ENCODE assay signal across 11 mouse cellular contexts in the genomic region with DNA sequence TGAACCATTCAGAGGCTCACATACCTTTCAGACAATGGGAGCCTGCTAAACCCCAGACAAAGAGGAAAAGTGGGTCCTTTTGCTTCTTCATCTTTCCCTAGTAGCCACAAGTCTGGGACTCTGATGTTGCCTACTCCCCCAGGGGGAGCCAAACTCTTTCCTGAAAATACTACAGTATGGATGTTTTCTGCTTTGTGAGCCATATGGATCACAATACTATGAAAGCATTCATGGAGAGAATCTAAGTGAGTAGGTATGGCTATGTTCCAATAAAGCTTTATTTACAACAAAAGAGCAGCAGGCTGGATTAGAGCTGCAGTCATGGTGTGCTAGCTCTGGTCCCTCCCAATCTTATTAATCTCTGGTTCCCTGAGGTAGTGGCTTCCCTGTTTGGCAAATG.
DNase-seq lines count a peak whose midpoint lies in the region; ATAC-seq and TF ChIP-seq lines count a peak whose summit lies in the region.
"Had no signal": no experiment of that assay in that cellular context is flagged by ENCODE, and none has a peak within 500 bp of the region (broad histone marks: within the 10 kb centered on the region; RNA-seq: fewer than 3 reads in every experiment).

No protein-coding gene starts in this region.

- H3K4me2 ChIP-seq in hindbrain, embryonic 16.5 days (ENCODE audit: low read length), result no peak overlapping the region
- H3K4me2 ChIP-seq in limb, embryonic 14.5 days (replicated peaks; ENCODE audit: low read depth, low read length, severe bottlenecking), result no peak overlapping the region
- H3K4me2 ChIP-seq: hindbrain, embryonic 13.5 days; neural tube, embryonic 13.5 days had no signal

- H3K4me3 ChIP-seq in hindbrain, embryonic 10.5 days, result no peak overlapping the region
- H3K4me3 ChIP-seq in hindbrain, embryonic 16.5 days (ENCODE audit: low read length), result no peak overlapping the region
- no peak overlapping the region for H3K4me3 ChIP-seq in limb, embryonic 14.5 days (replicated peaks; ENCODE audit: low read length)
- no peak overlapping the region for H3K4me3 ChIP-seq in limb, embryonic 10.5 days
- H3K4me3 ChIP-seq: heart, embryonic 10.5 days; hindbrain, embryonic 13.5 days; neural tube, embryonic 13.5 days had no signal

- in situ Hi-C loops in Patski (cut with MboI; ENCODE audit: low pct_unique_long_range_greater_than_20kb), result no loop called here

- no peak for DNase-seq in hindbrain, embryonic 10.5 days (ENCODE audit: low spot score)
- no peak for DNase-seq in limb, embryonic 14.5 days (ENCODE audit: low spot score)
- no peak for DNase-seq in limb, embryonic 10.5 days (ENCODE audit: low spot score)
- DNase-seq in Patski (ENCODE audit: low read depth, low spot score), result no peak
- DNase-seq in embryo, embryonic 10.5 days (ENCODE audit: low spot score), result peak; percentile 44
- DNase-seq in T-cell, adult 2 months (ENCODE audit: low spot score), result no peak
- DNase-seq: thymus, postnatal 36 days had no signal

- H3K27me3 ChIP-seq in hindbrain, embryonic 10.5 days (ENCODE audit: insufficient read depth, poor library complexity, severe bottlenecking), result no peaks in the 10 kb centered on the region
- H3K27me3 ChIP-seq in hindbrain, embryonic 16.5 days (replicated peaks; ENCODE audit: control insufficient read depth, insufficient read depth, low read length), result no peaks in the 10 kb centered on the region
- H3K27me3 ChIP-seq in limb, embryonic 14.5 days (ENCODE audit: control insufficient read depth, insufficient read depth, low read length), result no peaks in the 10 kb centered on the region
- H3K27me3 ChIP-seq in limb, embryonic 10.5 days (ENCODE audit: low read depth, poor library complexity, severe bottlenecking), result no peaks in the 10 kb centered on the region
- peaks cover 11% of the 10 kb centered on the region for H3K27me3 ChIP-seq in Patski
- H3K27me3 ChIP-seq: hindbrain, embryonic 13.5 days; neural tube, embryonic 13.5 days had no signal

- TF ChIP-seq POLR2A in limb, embryonic 14.5 days (IDR thresholded peaks at IDR 0.05; ENCODE audit: borderline replicate concordance, extremely low read depth, insufficient read depth, insufficient read length), result no peak

- peak; percentile 35 for TF ChIP-seq CTCF in Patski (IDR thresholded peaks at IDR 0.05)

- no peaks in the 10 kb centered on the region for H3K9me3 ChIP-seq in hindbrain, embryonic 10.5 days
- H3K9me3 ChIP-seq in hindbrain, embryonic 16.5 days (ENCODE audit: control insufficient read depth, low read length), result no peaks in the 10 kb centered on the region
- H3K9me3 ChIP-seq in limb, embryonic 14.5 days (ENCODE audit: control insufficient read depth, low read length), result no peaks in the 10 kb centered on the region
- H3K9me3 ChIP-seq in limb, embryonic 10.5 days (replicated peaks), result no peaks in the 10 kb centered on the region
- H3K9me3 ChIP-seq: heart, embryonic 10.5 days; hindbrain, embryonic 13.5 days; neural tube, embryonic 13.5 days had no signal

- no peak for ATAC-seq in hindbrain, embryonic 16.5 days
- no peak for ATAC-seq in limb, embryonic 14.5 days (ENCODE audit: low FRiP score, low read depth)
- ATAC-seq in Patski, result no peak

- no peaks in the 10 kb centered on the region for H3K36me3 ChIP-seq in hindbrain, embryonic 10.5 days
- H3K36me3 ChIP-seq in hindbrain, embryonic 16.5 days (ENCODE audit: control insufficient read depth, insufficient read depth, low read length), result no peaks in the 10 kb centered on the region
- H3K36me3 ChIP-seq in limb, embryonic 14.5 days (ENCODE audit: control insufficient read depth, insufficient read depth, low read length), result no peaks in the 10 kb centered on the region
- H3K36me3 ChIP-seq in limb, embryonic 10.5 days, result no peaks in the 10 kb centered on the region
- H3K36me3 ChIP-seq: heart, embryonic 10.5 days; hindbrain, embryonic 13.5 days; neural tube, embryonic 13.5 days had no signal

- CTCF ChIA-PET in Patski (lab: Charles Lee), result interaction anchor here (1.0 to 1.4 kb wide), 3 partner anchors 9 to 26 kb away, joined by 3 read pairs; no protein-coding TSS in a partner anchor

- peaks cover 9% of the 10 kb centered on the region; the same call in 1 of the 2 replicates for H3K4me1 ChIP-seq in hindbrain, embryonic 10.5 days (replicated peaks)
- H3K4me1 ChIP-seq in hindbrain, embryonic 16.5 days (ENCODE audit: control insufficient read depth, insufficient read depth, low read depth, low read length), result no peaks in the 10 kb centered on the region
- H3K4me1 ChIP-seq in limb, embryonic 14.5 days (ENCODE audit: control insufficient read depth, insufficient read depth, low read length), result no peaks in the 10 kb centered on the region
- H3K4me1 ChIP-seq in limb, embryonic 10.5 days, result no peaks in the 10 kb centered on the region
- H3K4me1 ChIP-seq: heart, embryonic 10.5 days; hindbrain, embryonic 13.5 days; neural tube, embryonic 13.5 days had no signal

- peak overlapping the region; percentile 45; the same call in 1 of the 2 replicates for H3K27ac ChIP-seq in hindbrain, embryonic 10.5 days
- no peak overlapping the region for H3K27ac ChIP-seq in hindbrain, embryonic 16.5 days (ENCODE audit: low read depth, low read length)
- H3K27ac ChIP-seq in limb, embryonic 14.5 days (replicated peaks; ENCODE audit: low read depth, low read length), result 0 out of 2 replicates have a peak overlapping the region, but pooled peaks have one; percentile 19
- no peak overlapping the region for H3K27ac ChIP-seq in limb, embryonic 10.5 days
- H3K27ac ChIP-seq: heart, embryonic 10.5 days; hindbrain, embryonic 13.5 days; neural tube, embryonic 13.5 days had no signal

- POLR2A ChIA-PET in Patski (lab: Charles Lee), result no interaction called here

- H3K9ac ChIP-seq in hindbrain, embryonic 16.5 days (ENCODE audit: low read depth, low read length), result no peak overlapping the region
- no peak overlapping the region for H3K9ac ChIP-seq in limb, embryonic 14.5 days (ENCODE audit: low read depth, low read length, severe bottlenecking)
- H3K9ac ChIP-seq: hindbrain, embryonic 13.5 days; neural tube, embryonic 13.5 days had no signal

Comparison
In these comparisons a context has a peak if more than half of its experiments do, and no peak if none do; other contexts are left out.
1. H3K27ac ChIP-seq: peak in hindbrain, embryonic 10.5 days (single experiment) and limb, embryonic 14.5 days (single experiment); none in hindbrain, embryonic 16.5 days (single experiment) and limb, embryonic 10.5 days (single experiment).